Comparison of ENCODE assay signal across 14 mouse cellular contexts in genomic region chr6:90740348-90741055, GRCm38 (mm10).
DNase-seq lines count a peak whose midpoint lies in the region; ATAC-seq and TF ChIP-seq lines count a peak whose summit lies in the region.
"Had no signal": no experiment of that assay in that cellular context is flagged by ENCODE, and none has a peak within 500 bp of the region (broad histone marks: within the 10 kb centered on the region; RNA-seq: fewer than 3 reads in every experiment).

No protein-coding gene starts in this region.

- no peak for TF ChIP-seq CTCF in liver, postnatal 0 days (IDR thresholded peaks at IDR 0.05; ENCODE audit: low read depth)

- WGBS in liver, embryonic 13.5 days (ENCODE audit: insufficient replicate concordance) = 46% methylated on average over 4 of the region's 4 CpGs
- WGBS in liver, embryonic 11.5 days = 61% methylated on average over 4 of the region's 4 CpGs
- WGBS in liver, postnatal 0 days (ENCODE audit: insufficient replicate concordance) = 35% methylated on average over 4 of the region's 4 CpGs

- TF ChIP-seq EP300 in liver, postnatal 0 days (IDR thresholded peaks at IDR 0.05; ENCODE audit: low read depth) = peak; percentile 29; the same call in 1 of the 2 replicates

- no peak for DNase-seq in liver, embryonic 13.5 days
- no peak for DNase-seq in liver, embryonic 11.5 days (ENCODE audit: low spot score)
- DNase-seq in MEL-GATA-1-ER (ENCODE audit: extremely low read depth, low read depth) = peak; percentile 65
- DNase-seq in liver, postnatal 0 days = no peak
- peak; percentile 61 to 62 for DNase-seq in thymus, postnatal 10 days (ENCODE audit: low spot score in 2 of 2)
- no peak for DNase-seq in kidney, postnatal 4 days
- DNase-seq in kidney, postnatal 36 days = no peak
- no peak for DNase-seq in adrenal gland, postnatal 4 days (ENCODE audit: low spot score in 2 of 2)
- DNase-seq: cerebellum, postnatal 14 days; gastrocnemius, postnatal 14 days had no signal

- no peaks in the 10 kb centered on the region for H3K36me3 ChIP-seq in liver, embryonic 13.5 days
- no peaks in the 10 kb centered on the region for H3K36me3 ChIP-seq in liver, embryonic 11.5 days (ENCODE audit: control insufficient read depth, insufficient read depth, low read length)
- no peaks in the 10 kb centered on the region for H3K36me3 ChIP-seq in liver, postnatal 0 days (replicated peaks; ENCODE audit: insufficient read depth, low read length)
- H3K36me3 ChIP-seq: limb, embryonic 13.5 days; midbrain, embryonic 15.5 days had no signal

- H3K9me3 ChIP-seq in liver, embryonic 13.5 days (replicated peaks) = no peaks in the 10 kb centered on the region
- H3K9me3 ChIP-seq in liver, embryonic 11.5 days (ENCODE audit: control insufficient read depth, low read length) = no peaks in the 10 kb centered on the region
- no peaks in the 10 kb centered on the region for H3K9me3 ChIP-seq in liver, postnatal 0 days (ENCODE audit: low read length)
- H3K9me3 ChIP-seq: limb, embryonic 13.5 days; midbrain, embryonic 15.5 days had no signal

- H3K4me1 ChIP-seq in liver, embryonic 13.5 days (replicated peaks) = peaks cover 48% of the 10 kb centered on the region
- peaks cover 8% of the 10 kb centered on the region; the same call in 1 of the 2 replicates for H3K4me1 ChIP-seq in liver, embryonic 11.5 days (replicated peaks; ENCODE audit: control insufficient read depth, insufficient read depth, low read length)
- peaks cover 19% of the 10 kb centered on the region for H3K4me1 ChIP-seq in liver, postnatal 0 days (ENCODE audit: insufficient read depth)

- no peak overlapping the region for H3K4me3 ChIP-seq in liver, embryonic 13.5 days (replicated peaks)
- no peak overlapping the region for H3K4me3 ChIP-seq in liver, embryonic 11.5 days (ENCODE audit: low read depth, low read length)
- no peak overlapping the region for H3K4me3 ChIP-seq in liver, postnatal 0 days (ENCODE audit: low read depth, low read length)
- H3K4me3 ChIP-seq: limb, embryonic 13.5 days; midbrain, embryonic 15.5 days had no signal

- 0 out of 2 replicates have a peak overlapping the region, but pooled peaks have one; percentile 6 for H3K4me2 ChIP-seq in liver, embryonic 13.5 days
- H3K4me2 ChIP-seq in liver, embryonic 11.5 days = no peak overlapping the region
- H3K4me2 ChIP-seq in liver, postnatal 0 days (ENCODE audit: low read depth, low read length) = no peak overlapping the region
- H3K4me2 ChIP-seq: hindbrain, embryonic 14.5 days; limb, embryonic 13.5 days; midbrain, embryonic 15.5 days had no signal

- peak overlapping the region; percentile 16; the same call in 1 of the 2 replicates for H3K27ac ChIP-seq in liver, embryonic 13.5 days
- H3K27ac ChIP-seq in liver, embryonic 11.5 days (ENCODE audit: low read depth, low read length) = no peak overlapping the region
- H3K27ac ChIP-seq in liver, postnatal 0 days (ENCODE audit: low read depth) = no peak overlapping the region
- H3K27ac ChIP-seq: hindbrain, embryonic 14.5 days; limb, embryonic 13.5 days; midbrain, embryonic 15.5 days; stomach, postnatal 0 days had no signal

- H3K9ac ChIP-seq in liver, embryonic 13.5 days = peak overlapping the region; percentile 31
- no peak overlapping the region for H3K9ac ChIP-seq in liver, embryonic 11.5 days (ENCODE audit: low read depth, low read length)
- H3K9ac ChIP-seq in liver, postnatal 0 days (replicated peaks) = no peak overlapping the region
- H3K9ac ChIP-seq: hindbrain, embryonic 14.5 days; limb, embryonic 13.5 days; midbrain, embryonic 15.5 days had no signal

- ATAC-seq in liver, embryonic 13.5 days (ENCODE audit: low read depth) = no peak
- ATAC-seq in liver, embryonic 11.5 days (replicated peaks; ENCODE audit: low FRiP score) = no peak
- peak; percentile 51 for ATAC-seq in liver, postnatal 0 days
- ATAC-seq: midbrain, embryonic 15.5 days had no signal

- H3K27me3 ChIP-seq in liver, embryonic 13.5 days = peaks cover 22% of the 10 kb centered on the region
- peaks cover 18% of the 10 kb centered on the region for H3K27me3 ChIP-seq in liver, embryonic 11.5 days (replicated peaks; ENCODE audit: control insufficient read depth, insufficient read depth, low read length)
- H3K27me3 ChIP-seq in liver, postnatal 0 days (ENCODE audit: insufficient read depth, low read length) = peaks cover 16% of the 10 kb centered on the region
- H3K27me3 ChIP-seq: midbrain, embryonic 15.5 days had no signal

Comparison
In these comparisons a context has a peak if more than half of its experiments do, and no peak if none do; other contexts are left out.
1. DNase-seq: peak in MEL-GATA-1-ER (single experiment) and thymus, postnatal 10 days (2 of 2); none in liver, embryonic 13.5 days (single experiment), liver, embryonic 11.5 days (single experiment), liver, postnatal 0 days (single experiment), kidney, postnatal 4 days (0 of 2), kidney, postnatal 36 days (0 of 2) and adrenal gland, postnatal 4 days (0 of 2).